Mouse (Mus musculus) ES-CJ7 (cell line): ENCODE measurements around the gene Plce1.
"Not testable (repeated sequence)": the region's sequence is repeated elsewhere in the genome, so short reads cannot be mapped to it uniquely, and the experiment has no call there.

Source experiments
- DNase-seq: peaks from one replicate; pipeline ENCODE4 v3.0.0; 2011; ENCODE audit warnings: low read depth, low spot score

Plce1 gene

DNA sequence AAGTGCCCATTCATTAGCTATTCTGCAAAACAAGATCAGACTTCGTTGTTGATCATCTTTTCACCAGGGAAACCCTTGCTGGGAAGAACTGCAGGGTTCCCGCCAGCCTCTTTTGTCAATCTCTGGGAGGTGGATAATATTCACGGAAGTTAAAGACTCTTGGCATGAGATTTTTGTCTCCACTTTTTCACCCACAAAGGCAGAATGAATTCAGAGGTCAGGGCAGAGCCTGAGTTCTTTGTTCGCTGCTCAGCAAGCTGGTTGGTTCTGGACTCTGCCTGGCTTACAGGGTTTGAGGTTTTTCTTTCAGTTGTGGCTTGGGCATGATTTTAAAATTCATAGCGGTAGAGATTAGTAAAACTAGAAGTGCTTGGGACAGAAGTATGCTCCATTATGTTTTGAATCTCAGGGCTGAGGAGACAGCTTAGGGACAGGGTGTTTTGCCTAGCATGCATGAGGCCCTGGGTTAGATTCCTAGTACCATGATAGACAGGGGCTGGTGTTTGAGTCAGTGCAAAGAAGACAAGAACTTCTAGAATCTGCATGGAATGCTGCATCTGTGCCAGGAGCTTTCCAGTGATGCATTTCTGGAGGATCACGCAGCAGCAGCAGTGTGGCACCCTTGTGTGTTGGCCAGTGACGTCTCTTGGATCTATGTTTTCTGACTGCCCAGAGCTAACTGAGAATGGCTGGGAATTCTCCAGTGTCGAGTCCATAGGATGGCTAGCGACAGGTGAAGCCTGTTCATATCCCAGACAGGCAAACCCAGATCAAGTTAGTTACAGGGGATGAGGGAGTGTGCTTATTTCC is 7.4 kb downstream of the Plce1 start:
- no peak for DNase-seq

DNA sequence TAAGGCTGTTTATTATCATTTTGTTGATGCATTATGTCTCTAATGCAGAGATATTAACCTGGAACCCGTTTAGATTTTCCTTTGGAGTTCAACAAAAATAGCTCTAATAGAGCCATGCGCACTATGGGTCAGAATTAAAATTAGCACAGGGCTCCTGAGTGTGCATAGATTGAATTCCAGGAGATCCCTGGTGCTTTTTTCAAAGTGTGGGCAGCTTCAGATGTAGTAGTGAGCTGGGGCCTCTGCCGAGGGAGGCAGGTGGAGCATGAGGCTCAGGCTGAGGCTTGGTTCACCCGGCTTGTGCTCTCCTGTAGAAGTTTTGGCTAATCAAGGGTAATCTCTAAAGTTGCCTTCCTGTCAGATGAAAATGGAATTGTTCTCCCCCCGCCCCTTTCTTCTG is 17.3 kb downstream of the Plce1 start:
- DNase-seq, result no peak

DNA sequence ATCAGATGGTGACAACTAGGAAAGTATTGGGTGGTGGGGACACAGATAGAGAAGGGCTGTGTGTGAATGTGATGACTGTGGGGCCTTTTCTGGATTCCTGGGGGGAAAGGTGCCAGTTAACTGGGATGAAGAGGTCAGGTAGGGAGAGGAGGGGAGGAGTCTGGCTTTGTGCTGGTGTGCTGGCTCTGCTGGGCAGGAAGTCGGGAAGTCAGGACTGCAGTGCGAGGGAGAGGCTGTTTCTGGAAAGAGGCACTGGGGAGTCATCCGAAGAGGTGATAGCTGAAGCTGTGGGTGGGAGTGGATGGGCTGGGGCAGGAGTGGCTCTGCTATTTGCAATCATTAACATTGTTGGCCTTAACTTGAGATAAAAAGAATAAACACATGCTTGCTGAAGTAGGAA is 23.7 kb downstream of the Plce1 start:
- peak; percentile 25 for DNase-seq

DNA sequence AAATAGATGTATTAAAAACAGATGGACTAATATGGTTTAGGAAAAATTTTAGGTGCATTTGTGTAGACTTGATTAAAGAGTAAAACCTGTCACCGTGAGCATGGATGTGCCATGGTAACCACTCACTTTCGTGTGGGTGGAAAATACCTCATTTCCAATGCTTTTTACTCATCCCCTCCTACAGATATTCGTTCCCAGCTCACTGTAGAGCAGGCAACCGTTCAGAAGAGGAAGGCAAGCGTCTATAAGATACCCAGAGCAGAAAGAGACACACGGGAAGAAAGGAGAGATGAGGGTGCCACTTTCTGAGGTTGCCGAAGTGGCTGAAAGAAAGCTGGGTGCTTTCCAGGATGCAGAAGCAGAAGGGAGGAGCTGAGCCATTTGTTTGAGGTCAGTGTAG is 25.2 kb downstream of the Plce1 start:
- no peak for DNase-seq

DNA sequence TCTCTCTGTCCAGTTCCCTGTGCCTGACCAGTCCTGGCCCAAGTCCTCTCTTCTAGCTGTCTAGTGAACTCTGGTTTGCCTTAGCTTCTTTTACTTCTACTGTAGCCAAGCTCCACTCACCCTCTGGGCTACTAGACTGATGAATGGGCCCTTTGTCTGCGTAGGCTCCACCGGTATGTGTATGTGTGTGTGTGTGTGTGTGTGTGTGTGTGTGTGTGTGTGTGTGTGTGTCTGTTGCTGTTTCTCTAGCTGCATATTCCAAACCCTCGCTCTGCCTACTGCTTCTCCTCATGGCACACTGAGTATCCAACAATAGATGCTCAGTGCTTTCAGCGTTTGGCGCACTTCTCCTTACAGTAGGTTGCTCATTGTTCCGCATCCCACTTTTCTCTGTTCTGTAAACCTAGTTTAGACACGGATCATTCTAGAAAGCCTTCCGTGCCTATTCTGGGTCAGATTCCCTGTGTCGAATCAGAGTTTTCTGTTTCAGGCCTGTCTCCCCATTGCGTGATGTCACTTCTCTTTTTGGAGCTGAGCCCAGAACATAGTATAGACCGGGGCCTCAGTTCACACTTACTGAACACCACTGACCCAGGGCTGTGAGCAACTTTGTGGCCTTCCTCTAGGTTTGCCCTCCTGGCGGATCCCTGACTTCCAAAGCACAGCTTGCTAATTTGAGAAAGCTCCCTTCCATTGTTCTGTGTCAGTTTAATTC is 26.5 kb downstream of the Plce1 start:
- DNase-seq, result peak; percentile 41

DNA sequence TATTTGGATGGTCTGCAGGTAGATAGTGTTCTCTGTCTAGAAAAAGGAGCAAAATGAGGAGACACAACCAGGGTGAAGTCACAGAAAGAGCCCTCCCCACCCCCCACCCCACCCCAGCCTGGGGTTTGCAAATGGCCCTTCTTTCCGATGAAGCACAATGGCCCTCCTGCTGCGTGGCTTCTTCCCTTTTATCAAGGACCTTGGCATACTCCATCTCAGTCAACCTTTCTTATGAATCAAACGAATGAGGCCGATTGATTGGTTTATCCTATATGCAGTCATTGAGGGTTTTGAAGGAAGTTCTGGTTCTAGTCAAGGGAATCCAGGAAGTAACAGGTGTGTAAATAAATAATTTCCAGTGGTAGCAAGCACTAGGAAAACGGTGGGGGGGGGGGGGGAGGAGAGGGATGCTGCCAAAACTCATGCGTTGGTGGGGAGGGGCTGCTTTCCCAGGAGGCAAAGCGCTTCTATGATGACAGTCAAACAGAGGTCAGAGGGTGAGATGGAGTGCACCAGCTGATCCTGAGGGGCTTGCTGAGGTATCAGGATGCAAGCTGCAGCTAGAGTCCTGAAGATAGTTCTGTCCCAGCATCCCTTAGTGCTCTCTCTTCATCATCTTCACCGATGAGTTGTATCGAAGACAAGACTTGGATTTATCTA is 27.2 kb downstream of the Plce1 start:
- DNase-seq, result peak; percentile 84

DNA sequence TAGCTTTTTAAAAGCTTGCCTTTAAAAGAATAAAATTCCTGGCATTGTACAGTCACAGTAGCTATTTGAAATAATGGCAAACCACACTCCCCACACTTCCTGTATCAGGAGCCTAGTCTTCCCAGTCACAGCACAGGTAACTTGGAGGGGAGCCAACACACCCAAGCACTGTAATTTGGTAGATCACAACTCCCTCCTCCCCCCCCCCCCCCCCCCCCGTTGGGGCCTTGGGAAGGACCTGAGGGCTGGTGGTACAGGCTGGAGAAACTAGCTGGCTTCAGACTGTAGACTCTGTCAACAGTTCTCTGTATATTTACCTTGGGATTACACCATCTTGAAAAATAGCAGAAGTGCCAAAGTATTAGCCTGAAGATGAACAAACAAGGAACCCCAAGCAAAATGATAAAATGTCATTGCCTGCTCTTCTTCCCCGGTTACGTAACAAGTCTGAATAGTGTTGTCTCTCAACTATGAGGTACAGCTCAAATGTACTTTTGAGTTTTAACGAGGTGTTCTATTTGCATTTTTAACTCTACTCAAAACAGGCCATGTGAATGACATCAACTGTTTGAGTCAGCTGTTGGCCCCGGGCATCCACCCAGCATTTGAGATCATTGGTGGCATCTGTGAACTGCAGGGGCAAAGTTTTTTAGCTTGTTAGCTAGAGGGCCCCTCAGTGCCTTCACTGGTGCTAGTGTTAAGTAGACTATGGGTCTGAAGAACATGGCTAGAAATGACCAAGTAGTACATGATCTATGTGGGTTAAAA is 33.7 kb downstream of the Plce1 start:
- DNase-seq, result no peak

DNA sequence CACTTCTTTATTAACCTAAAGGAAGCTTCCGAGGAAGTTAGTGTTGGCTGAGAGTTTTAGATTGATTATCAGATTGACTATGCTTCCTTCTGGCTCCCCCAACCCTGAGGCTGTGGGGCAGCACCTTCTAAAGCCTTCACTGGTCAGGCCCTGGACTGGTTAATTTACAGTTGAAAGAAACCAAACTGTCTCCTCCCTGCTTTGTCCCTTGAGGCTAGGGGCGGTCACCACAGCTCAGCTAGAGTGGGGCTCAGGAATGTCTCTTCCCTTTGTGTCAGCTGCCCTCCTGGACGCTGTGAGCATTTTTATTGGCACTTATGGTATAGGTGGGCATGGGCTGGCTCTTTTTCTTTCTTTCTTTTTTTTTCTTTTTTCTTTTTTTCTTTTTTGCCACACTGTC is 45.9 kb downstream of the Plce1 start:
- DNase-seq, result peak; percentile 61

DNA sequence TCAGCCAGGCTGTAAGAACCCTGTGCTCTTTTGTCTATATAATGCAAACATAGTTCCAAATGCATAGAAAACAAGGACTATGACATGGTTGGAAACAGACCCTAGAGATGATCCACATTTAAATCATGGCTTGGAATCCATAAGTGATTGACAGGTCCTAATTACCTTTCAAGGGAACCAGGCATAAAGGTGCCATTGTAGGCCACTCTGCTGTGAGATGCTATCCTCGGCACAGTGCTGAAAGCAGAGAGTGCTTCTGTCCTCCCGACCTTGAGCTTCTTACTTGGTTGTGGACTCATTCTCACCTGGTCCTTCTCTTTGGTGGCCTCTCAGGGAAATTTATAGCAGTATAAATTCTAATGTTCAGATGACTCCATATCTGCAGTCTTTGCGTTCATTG is 46.6 kb downstream of the Plce1 start:
- peak; percentile 24 for DNase-seq

DNA sequence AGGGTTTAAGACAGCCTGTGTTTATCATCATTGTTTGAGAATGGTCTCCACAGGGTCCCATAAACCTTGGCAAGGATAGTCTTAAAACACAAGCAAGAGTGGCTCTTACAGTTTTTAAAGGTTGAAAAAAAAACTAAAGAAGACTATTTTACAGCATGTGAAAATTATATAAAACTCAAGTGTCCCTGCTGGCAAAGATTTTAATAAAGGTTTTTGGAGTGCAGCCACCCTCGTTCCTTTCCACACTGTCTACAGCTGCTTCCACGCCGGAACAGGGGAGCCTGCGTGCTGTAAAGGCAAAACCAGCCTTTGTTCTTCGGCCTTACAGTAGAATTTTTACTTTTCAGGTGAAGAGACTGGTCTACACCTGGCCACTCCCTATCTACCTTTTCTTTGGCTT is 52.3 kb downstream of the Plce1 start:
- DNase-seq, result no peak

DNA sequence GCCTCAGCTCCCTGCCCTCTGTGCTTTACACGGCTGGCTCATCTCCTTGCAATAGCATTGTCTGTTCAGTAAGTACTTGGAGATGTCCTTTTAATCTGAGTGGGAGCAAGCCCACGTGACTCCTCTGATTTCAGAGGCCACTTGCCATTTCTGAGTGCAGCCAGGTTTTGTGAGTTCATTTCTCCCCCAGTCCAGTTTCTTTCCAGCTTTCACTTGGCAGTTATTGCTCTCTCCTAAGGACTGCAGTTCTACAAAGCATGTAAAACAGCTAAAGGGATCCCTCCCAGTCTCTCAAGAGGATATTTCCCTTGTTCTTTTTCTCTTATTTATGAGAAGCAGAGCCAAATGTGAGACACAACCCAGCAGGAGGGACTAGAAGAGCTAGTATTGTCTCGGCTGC is 58.4 kb downstream of the Plce1 start:
- no peak for DNase-seq

DNA sequence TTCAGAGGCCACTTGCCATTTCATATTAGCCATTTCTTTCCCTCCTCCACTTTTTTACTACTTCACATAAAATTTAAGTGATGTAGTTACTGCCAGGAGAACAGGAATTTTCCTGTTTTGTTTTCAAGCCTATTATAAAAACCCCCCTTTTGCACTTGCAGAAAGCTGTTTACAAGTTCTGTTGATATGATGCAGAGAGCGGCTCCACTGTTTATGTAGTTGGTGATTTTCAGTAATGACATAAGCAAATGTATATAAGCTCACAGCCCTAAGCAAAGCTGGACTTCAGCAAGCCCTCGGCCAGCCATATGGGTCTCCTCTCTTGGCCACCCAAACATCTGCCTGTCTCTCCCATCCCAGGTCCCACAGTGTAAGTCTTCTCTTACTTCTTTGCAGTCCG is 59.6 kb downstream of the Plce1 start:
- no peak for DNase-seq

DNA sequence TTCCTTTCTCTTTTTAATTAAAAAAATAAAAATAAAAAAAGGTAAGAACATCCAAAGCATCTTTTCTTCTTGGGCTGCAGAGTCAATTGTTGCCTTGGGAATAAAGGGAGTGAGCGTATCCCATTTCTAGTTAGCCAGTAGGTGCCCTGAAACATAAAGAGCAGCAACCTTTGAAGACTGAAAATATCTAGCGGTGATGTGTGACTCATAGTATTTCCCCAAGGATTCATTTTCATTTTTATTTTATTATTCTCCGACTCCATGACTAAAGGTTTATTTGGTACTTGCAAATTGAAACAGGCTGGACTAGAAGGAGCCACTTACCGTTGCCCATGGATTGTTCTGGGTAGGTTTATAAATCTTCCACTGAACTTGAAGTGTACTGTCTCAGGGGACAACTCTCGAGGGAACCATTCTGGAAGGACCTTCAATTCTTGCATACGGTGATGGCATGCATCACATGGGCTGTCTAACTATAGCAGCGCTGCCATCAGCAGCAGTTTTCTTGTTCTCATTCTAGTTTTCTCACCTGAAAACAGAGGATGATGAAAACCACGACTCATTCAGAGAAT is 68.7 kb downstream of the Plce1 start:
- no peak for DNase-seq

DNA sequence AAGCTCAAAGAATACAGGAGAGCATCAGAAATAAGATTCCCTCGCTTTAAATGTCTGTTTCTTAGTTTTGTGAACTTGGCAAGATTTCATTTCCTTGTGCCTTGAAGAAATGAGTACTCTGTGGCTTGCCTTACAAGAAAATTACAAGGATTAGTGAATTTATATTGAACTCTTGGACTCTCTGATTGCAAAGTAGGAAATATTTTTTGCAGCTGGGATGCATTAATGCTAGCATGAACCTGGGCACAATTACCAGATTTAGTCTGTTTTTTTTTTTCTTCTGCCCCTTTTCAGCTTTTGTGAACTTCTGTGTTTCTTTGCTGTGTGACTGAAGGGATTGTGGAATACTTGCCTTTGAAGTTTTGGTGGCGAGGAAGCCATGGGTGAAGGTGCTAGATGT is 72.6 kb downstream of the Plce1 start:
- DNase-seq, result no peak

DNA sequence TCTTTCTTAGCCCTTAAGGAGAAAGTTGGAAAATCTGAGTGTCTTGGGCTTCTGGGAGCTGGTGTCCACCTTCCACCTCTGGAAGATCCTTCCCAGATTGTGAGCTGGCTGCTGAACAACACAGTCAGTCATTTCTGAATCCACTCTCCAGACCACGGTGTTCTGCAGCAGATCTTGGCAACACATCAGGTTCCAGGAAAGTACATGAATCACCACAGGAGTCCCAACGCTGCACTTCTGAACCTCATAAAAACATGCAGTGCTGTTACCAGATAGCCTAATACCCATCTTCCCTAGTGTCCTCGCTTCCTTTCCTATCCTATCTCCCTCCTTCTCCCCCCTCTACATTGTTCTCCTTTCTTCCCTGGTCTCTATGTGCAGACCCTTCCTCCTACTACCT is 74.5 kb downstream of the Plce1 start:
- DNase-seq, result no peak

DNA sequence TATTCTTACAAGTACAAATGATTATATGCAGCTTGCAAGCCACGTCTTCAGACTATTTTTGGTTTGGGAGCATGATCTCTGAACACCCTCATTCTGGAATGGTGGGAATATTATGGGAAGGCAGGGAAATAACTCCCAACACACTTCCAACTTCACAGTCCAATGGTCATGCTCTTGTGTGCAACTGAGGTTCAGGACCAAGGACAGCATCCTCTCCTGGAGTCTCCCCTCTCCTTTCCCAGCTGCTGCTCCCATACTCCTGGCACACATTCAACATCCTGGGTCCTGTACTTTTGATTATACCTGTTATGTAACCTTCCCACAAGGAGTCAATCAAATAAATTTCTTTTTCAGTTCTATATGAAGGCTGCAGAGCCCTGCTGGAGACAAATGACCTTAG is 77.9 kb downstream of the Plce1 start:
- peak; percentile 45 for DNase-seq

DNA sequence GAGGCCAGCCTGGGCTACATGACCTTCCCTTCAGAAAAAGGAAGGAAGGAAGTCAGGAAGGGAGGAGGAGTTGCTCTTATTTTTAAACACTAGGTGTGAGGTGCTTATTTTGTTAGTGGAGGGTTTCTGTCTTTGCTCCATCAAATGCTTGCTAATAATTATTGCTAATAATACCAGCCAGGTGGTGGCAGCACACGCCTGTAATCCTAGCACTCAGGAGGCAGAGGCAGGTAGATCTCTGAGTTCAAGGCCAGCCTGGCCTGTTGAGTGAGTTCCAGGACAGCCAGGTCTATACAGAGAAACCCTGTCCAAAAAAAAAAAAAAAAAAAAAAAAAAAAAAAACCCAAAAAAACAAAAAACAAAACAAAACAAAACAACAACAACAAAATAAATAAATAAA is 81.0 kb downstream of the Plce1 start:
- DNase-seq, result not testable (repeated sequence)

DNA sequence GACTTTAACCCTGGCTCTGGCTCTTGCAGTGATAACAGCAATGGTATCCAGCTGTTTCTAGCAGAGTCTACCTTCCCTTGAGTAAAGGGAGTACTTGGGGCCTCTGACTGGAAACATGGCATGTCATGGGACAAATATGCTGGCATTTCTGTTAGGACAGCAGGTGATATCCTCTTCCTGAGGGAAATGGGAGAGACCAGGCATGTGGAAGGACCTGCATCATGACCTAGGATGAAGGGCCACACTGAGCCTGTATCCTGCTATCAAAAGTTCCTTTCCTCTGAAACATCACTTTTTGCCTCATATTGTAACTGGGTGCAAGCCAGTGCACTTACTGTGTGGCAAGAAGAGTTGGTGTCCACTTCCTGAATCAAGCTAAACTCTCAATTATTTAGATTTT is 85.2 kb downstream of the Plce1 start:
- no peak for DNase-seq

DNA sequence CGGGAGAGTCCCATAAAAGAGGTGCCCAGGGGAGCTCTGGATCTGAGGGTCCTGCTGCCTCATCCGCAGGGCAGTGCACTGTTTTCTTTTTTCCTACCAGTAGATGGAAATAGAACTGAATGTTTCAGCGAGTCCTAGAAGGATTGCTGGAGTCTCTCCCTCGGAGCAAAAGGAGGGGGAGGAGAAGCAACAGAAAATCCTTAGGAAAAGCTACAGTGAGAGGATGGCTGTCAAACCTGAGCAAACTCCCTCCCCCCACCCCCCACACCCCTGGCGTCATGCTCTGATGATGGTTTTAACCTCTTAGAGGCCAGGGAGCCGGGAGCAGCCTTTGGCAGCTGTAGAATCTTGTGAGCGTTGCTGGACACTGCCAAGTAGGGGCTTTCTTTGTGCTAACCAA is 85.8 kb downstream of the Plce1 start:
- DNase-seq, result no peak

DNA sequence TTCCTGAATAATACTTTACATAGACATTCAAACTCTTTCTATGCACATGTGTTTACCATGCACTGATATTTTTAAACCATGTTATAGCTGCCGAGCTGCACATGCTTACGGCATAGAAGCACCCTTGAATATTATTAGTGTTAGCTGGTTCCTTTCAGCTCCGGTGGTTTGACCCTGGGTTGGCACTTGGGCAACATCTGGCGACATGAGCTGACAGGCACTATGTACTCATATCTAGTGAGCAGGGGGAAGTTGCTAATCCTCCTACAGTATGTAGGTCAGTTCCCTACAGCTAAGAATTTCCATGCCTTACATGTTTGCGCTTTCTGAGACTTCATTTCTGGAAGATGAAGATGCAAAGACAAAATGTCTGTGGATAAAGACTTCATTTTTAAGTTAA is 86.4 kb downstream of the Plce1 start:
- DNase-seq, result no peak

DNA sequence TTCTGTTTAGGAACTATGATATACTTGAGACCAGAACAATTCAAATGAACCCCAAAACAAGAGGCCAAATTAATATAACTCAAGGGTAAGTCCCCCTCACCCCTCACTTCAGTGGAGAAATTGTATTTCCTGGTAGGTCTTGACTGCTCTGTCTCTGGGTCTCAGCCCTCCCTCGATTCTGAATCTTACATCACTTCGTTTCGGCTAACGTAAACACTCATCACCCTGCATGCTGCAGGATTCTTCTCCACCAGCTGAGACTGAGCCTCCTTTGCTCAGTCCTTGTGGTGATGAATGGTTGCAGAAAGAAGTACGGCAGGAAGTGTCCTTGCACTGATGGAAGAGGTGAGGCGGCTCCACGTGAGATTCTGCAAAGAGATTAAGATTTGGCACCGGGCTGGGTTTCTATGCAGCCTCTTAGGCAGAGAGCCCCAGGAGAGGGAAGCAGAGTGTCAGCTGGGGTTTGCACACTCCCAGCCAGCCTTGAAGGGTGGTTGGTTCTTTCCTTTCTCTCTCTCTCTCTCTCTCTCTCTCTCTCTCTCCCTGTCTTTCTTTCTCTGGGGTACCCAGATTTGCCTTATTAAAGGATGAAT is 97.7 kb downstream of the Plce1 start:
- no peak for DNase-seq
